Mouse (Mus musculus) kidney, embryonic 14.5 days (tissue): ENCODE results near the gene Btaf1. TPM values are rescaled to one million over a fixed set of nuclear protein-coding genes. Genes with fewer than 3 reads are reported as not detected.
"Not testable (repeated sequence)": the region's sequence is repeated elsewhere in the genome, so short reads cannot be mapped to it uniquely, and the experiment has no call there.

Experiments used
- ATAC-seq: fragments of 200-750 bp; cut with Nextera tagmentation; 2 replicates; pipeline ENCODE4 v1.8.0; 2017; ENCODE audit warnings: moderate number of reproducible peaks, mild to moderate bottlenecking, moderate TSS enrichment, moderate library complexity; ENCODE audit not compliant: low FRiP score, low TSS enrichment
- H3K27ac ChIP-seq: fragments of 300-500 bp; sonication (generic); 2 replicates; pipeline ENCODE4 v1.5.1; 2014; ENCODE audit warnings: low read depth, mild to moderate bottlenecking, low read length, moderate library complexity, mixed read lengths
- H3K27me3 ChIP-seq: fragments of 300-500 bp; sonication (generic); 2 replicates; pipeline ENCODE4 v1.6.1; 2014; ENCODE audit warnings: mild to moderate bottlenecking, low read length; ENCODE audit not compliant: control insufficient read depth, insufficient read depth
- H3K36me3 ChIP-seq: fragments of 300-500 bp; sonication (generic); 2 replicates; pipeline ENCODE4 v1.6.1; 2014; ENCODE audit warnings: low read length, mixed read lengths; ENCODE audit not compliant: control insufficient read depth, insufficient read depth
- H3K4me1 ChIP-seq: fragments of 300-500 bp; sonication (generic); 2 replicates; pipeline ENCODE4 v1.6.1; 2014; ENCODE audit warnings: low read length, mixed read lengths; ENCODE audit not compliant: control insufficient read depth, insufficient read depth
- H3K4me2 ChIP-seq: fragments of 300-500 bp; sonication (generic); replicated peaks from 2 replicates; pipeline ENCODE4 v1.6.1; 2014; ENCODE audit warnings: low read depth, mild to moderate bottlenecking, low read length
- H3K4me3 ChIP-seq: fragments of 300-500 bp; sonication (generic); 2 replicates; pipeline ENCODE4 v1.5.1; 2014; ENCODE audit warnings: mild to moderate bottlenecking, low read length
- H3K9ac ChIP-seq: fragments of 300-500 bp; sonication (generic); 2 replicates; pipeline ENCODE4 v1.6.1; 2014; ENCODE audit warnings: low read depth, mild to moderate bottlenecking, low read length, moderate library complexity
- H3K9me3 ChIP-seq: fragments of 300-500 bp; sonication (generic); 2 replicates; pipeline ENCODE4 v1.6.1; 2016; ENCODE audit warnings: low read length; ENCODE audit not compliant: control insufficient read depth
- WGBS: fragments of 180-500 bp; shearing (Covaris S2); extraction: QIAGEN DNeasy Blood & Tissue Kit; methylation state at CpG from one replicate; pipeline ENCODE4 v1.1.7; 2014; 5-methylcytosine and 5-hydroxymethylcytosine counted together
- polyA plus RNA-seq: library from polyadenylated mRNA; unstranded; fragments of >200 nt; fragmentation: Nextera tagmentation; extraction: Ambion mirVana; gene quantifications from 2 replicates; pipeline ENCODE4 v1.2.1, GENCODE M21; 2014

Gene Btaf1
- polyA plus RNA-seq, 1 experiment from 2014 or later = 19.0 TPM

GRCm38 (mm10) chr19:36932097-36932496, 6.2 kb downstream of the Btaf1 start:
- H3K27me3 ChIP-seq = no peaks in the 10 kb centered on the region
- H3K36me3 ChIP-seq = no peaks in the 10 kb centered on the region
- ATAC-seq = no peak
- no peak overlapping the region for H3K4me3 ChIP-seq
- no peak overlapping the region for H3K27ac ChIP-seq
- H3K9ac ChIP-seq = no peak overlapping the region
- H3K4me2 ChIP-seq = no peak overlapping the region
- no peaks in the 10 kb centered on the region for H3K9me3 ChIP-seq
- peaks cover 7% of the 10 kb centered on the region for H3K4me1 ChIP-seq

- Histone ChIP-seq H3K9ac (no peak overlapping the region), H3K4me3 (no peak overlapping the region), H3K4me1 (0 out of 2 replicates have a peak, but pooled peaks cover 2% of the 10 kb centered on the region), H3K4me2 (no peak overlapping the region), H3K27me3 (no peaks in the 10 kb centered on the region), H3K27ac (no peak overlapping the region), H3K9me3 (no peaks in the 10 kb centered on the region), H3K36me3 (no peaks in the 10 kb centered on the region)
- WGBS = 81% methylated on average over 2 of the region's 2 CpGs
- no peak for ATAC-seq
Observed at GRCm38 (mm10) chr19:36932613-36933012, 6.7 kb downstream of the Btaf1 start.

GRCm38 (mm10) chr19:36936285-36936684, 10.4 kb downstream of the Btaf1 start:
- WGBS = 96% methylated on average over 4 of the region's 4 CpGs
- Histone ChIP-seq H3K9me3 (no peaks in the 10 kb centered on the region), H3K9ac (no peak overlapping the region), H3K36me3 (no peaks in the 10 kb centered on the region), H3K27me3 (no peaks in the 10 kb centered on the region), H3K4me2 (no peak overlapping the region), H3K4me1 (no peaks in the 10 kb centered on the region), H3K27ac (no peak overlapping the region), H3K4me3 (no peak overlapping the region)
- ATAC-seq = no peak

GRCm38 (mm10) chr19:36938008-36938407, 12.1 kb downstream of the Btaf1 start:
- no peak overlapping the region for H3K4me2 ChIP-seq
- no peak for ATAC-seq
- H3K36me3 ChIP-seq = no peaks in the 10 kb centered on the region
- no peaks in the 10 kb centered on the region for H3K27me3 ChIP-seq
- no peak overlapping the region for H3K27ac ChIP-seq
- H3K4me3 ChIP-seq = no peak overlapping the region
- no peaks in the 10 kb centered on the region for H3K4me1 ChIP-seq
- H3K9me3 ChIP-seq = no peaks in the 10 kb centered on the region
- no peak overlapping the region for H3K9ac ChIP-seq

- 0 out of 2 replicates have a peak, but pooled peaks cover 2% of the 10 kb centered on the region for H3K36me3 ChIP-seq
- H3K9ac ChIP-seq = no peak overlapping the region
- no peak overlapping the region for H3K4me2 ChIP-seq
- H3K4me1 ChIP-seq = no peaks in the 10 kb centered on the region
- H3K27ac ChIP-seq = no peak overlapping the region
- no peaks in the 10 kb centered on the region for H3K27me3 ChIP-seq
- 97% methylated on average over 1 of the region's 1 CpGs for WGBS
- ATAC-seq = no peak
- no peaks in the 10 kb centered on the region for H3K9me3 ChIP-seq
- H3K4me3 ChIP-seq = no peak overlapping the region
Observed at GRCm38 (mm10) chr19:36940064-36940463, 14.2 kb downstream of the Btaf1 start.

- no peaks in the 10 kb centered on the region for H3K9me3 ChIP-seq
- H3K4me1 ChIP-seq = no peaks in the 10 kb centered on the region
- WGBS = 88% methylated on average over 4 of the region's 4 CpGs
- H3K4me3 ChIP-seq = no peak overlapping the region
- no peak overlapping the region for H3K4me2 ChIP-seq
- H3K27ac ChIP-seq = no peak overlapping the region
- peaks cover 23% of the 10 kb centered on the region; the same call in 1 of the 2 replicates for H3K36me3 ChIP-seq
- H3K27me3 ChIP-seq = no peaks in the 10 kb centered on the region
- H3K9ac ChIP-seq = no peak overlapping the region
- no peak for ATAC-seq
Observed at GRCm38 (mm10) chr19:36953637-36954206, 27.8 kb downstream of the Btaf1 start.

GRCm38 (mm10) chr19:36958331-36958730, 32.5 kb downstream of the Btaf1 start:
- Histone ChIP-seq H3K4me3 (no peak overlapping the region), H3K9me3 (no peaks in the 10 kb centered on the region), H3K4me1 (no peaks in the 10 kb centered on the region), H3K4me2 (no peak overlapping the region), H3K27ac (no peak overlapping the region), H3K9ac (no peak overlapping the region), H3K27me3 (no peaks in the 10 kb centered on the region), H3K36me3 (peaks cover 41% of the 10 kb centered on the region; the same call in 1 of the 2 replicates)
- WGBS = 87% methylated on average over 4 of the region's 4 CpGs
- ATAC-seq = no peak

- no peaks in the 10 kb centered on the region for H3K9me3 ChIP-seq
- H3K4me2 ChIP-seq = no peak overlapping the region
- H3K4me3 ChIP-seq = no peak overlapping the region
- no peak overlapping the region for H3K27ac ChIP-seq
- no peak for ATAC-seq
- 92% methylated on average over 1 of the region's 1 CpGs for WGBS
- H3K36me3 ChIP-seq = peaks cover 53% of the 10 kb centered on the region; the same call in 1 of the 2 replicates
- H3K9ac ChIP-seq = no peak overlapping the region
- no peaks in the 10 kb centered on the region for H3K4me1 ChIP-seq
- H3K27me3 ChIP-seq = no peaks in the 10 kb centered on the region
Observed at GRCm38 (mm10) chr19:36961320-36961719, 35.4 kb downstream of the Btaf1 start.

- not testable (repeated sequence) for H3K4me3 ChIP-seq, H3K9me3 ChIP-seq, H3K27me3 ChIP-seq, H3K4me2 ChIP-seq, H3K27ac ChIP-seq, H3K9ac ChIP-seq, H3K4me1 ChIP-seq, ATAC-seq
- 82% methylated on average over 6 of the region's 6 CpGs for WGBS
- H3K36me3 ChIP-seq = peaks cover 50% of the 10 kb centered on the region
Observed at GRCm38 (mm10) chr19:36962544-36963260, 36.8 kb downstream of the Btaf1 start.
